Mouse (Mus musculus) lung, postnatal 0 days (tissue): ENCODE measurements around the gene Rpl13a. TPM values are rescaled to one million over a fixed set of nuclear protein-coding genes. Genes with fewer than 3 reads are reported as not detected.
"Not testable (repeated sequence)": the region's sequence is repeated elsewhere in the genome, so short reads cannot be mapped to it uniquely, and the experiment has no call there.

Experiments used
- ATAC-seq: fragments of 200-750 bp; cut with Nextera tagmentation; 2 replicates; pipeline ENCODE4 v1.8.0; 2017; ENCODE audit warnings: moderate library complexity
- DNase-seq: peaks from one replicate; pipeline ENCODE4 v3.0.0-alpha.2; 2016; ENCODE audit warnings: low spot score
- H3K27ac ChIP-seq: fragments of 300-500 bp; sonication (generic); 2 replicates; pipeline ENCODE4 v1.5.1; 2014; ENCODE audit warnings: antibody characterized with exemption, mild to moderate bottlenecking, low read length, mixed read lengths
- H3K27me3 ChIP-seq: fragments of 300-500 bp; sonication (generic); replicated peaks from 2 replicates; pipeline ENCODE4 v1.6.1; 2014; ENCODE audit warnings: low read length, mixed read lengths; ENCODE audit not compliant: insufficient read depth
- H3K36me3 ChIP-seq: fragments of 300-500 bp; sonication (generic); 2 replicates; pipeline ENCODE4 v1.6.1; 2014; ENCODE audit warnings: low read length, mixed read lengths; ENCODE audit not compliant: insufficient read depth
- H3K4me1 ChIP-seq: fragments of 300-500 bp; sonication (generic); 2 replicates; pipeline ENCODE4 v1.6.1; 2014; ENCODE audit warnings: antibody characterized with exemption, low read depth, low read length, mixed read lengths; ENCODE audit not compliant: insufficient read depth
- H3K4me2 ChIP-seq: fragments of 300-500 bp; sonication (generic); replicated peaks from 2 replicates; pipeline ENCODE4 v1.6.1; 2014; ENCODE audit warnings: low read depth, mild to moderate bottlenecking, low read length, moderate library complexity, mixed read lengths
- H3K4me3 ChIP-seq: fragments of 300-500 bp; sonication (generic); 2 replicates; pipeline ENCODE4 v1.5.1; 2014; ENCODE audit warnings: low read depth, low read length
- H3K9ac ChIP-seq: fragments of 300-500 bp; sonication (generic); replicated peaks from 2 replicates; pipeline ENCODE4 v1.6.1; 2014; ENCODE audit warnings: low read depth, mild to moderate bottlenecking
- H3K9me3 ChIP-seq: fragments of 300-500 bp; sonication (generic); 2 replicates; pipeline ENCODE4 v1.6.1; 2016; ENCODE audit warnings: low read length, mixed read lengths
- CTCF ChIP-seq: IDR thresholded peaks from 2 replicates; pipeline ENCODE4 v1.5.1; 2016; ENCODE audit warnings: antibody characterized with exemption, mild to moderate bottlenecking
- EP300 ChIP-seq: IDR thresholded peaks from 2 replicates; pipeline ENCODE4 v1.6.1; 2016; ENCODE audit warnings: antibody characterized with exemption, mild to moderate bottlenecking, control low read depth
- WGBS: fragments of 180-500 bp; shearing (Covaris S2); extraction: QIAGEN DNeasy Blood & Tissue Kit; methylation state at CpG from one replicate; pipeline ENCODE4 v1.1.7; 2014; 5-methylcytosine and 5-hydroxymethylcytosine counted together
- polyA plus RNA-seq: library from polyadenylated mRNA; unstranded; fragments of >200 nt; fragmentation: Nextera tagmentation; extraction: Ambion mirVana; gene quantifications from 2 replicates; pipeline ENCODE4 v1.2.1, GENCODE M21; 2015

The Rpl13a gene
- polyA plus RNA-seq, 1 experiment from 2014 or later, result 1,148 TPM

- no peak for TF ChIP-seq EP300
- no peak for TF ChIP-seq CTCF
- no peak overlapping the region for H3K27ac ChIP-seq
- peaks cover 9% of the 10 kb centered on the region; the same call in 1 of the 2 replicates for H3K36me3 ChIP-seq
- peaks cover 4% of the 10 kb centered on the region; the same call in 1 of the 2 replicates for H3K4me1 ChIP-seq
- DNase-seq, result no peak
- H3K27me3 ChIP-seq, result no peaks in the 10 kb centered on the region
- no peak overlapping the region for H3K4me3 ChIP-seq
- WGBS, result 73% methylated on average over 5 of the region's 5 CpGs
- no peak overlapping the region for H3K4me2 ChIP-seq
- H3K9ac ChIP-seq, result no peak overlapping the region
- no peaks in the 10 kb centered on the region for H3K9me3 ChIP-seq
- no peak for ATAC-seq
Observed at GRCm38 (mm10) chr7:45119780-45120709, 8.5 kb downstream of the Rpl13a start.

DNA sequence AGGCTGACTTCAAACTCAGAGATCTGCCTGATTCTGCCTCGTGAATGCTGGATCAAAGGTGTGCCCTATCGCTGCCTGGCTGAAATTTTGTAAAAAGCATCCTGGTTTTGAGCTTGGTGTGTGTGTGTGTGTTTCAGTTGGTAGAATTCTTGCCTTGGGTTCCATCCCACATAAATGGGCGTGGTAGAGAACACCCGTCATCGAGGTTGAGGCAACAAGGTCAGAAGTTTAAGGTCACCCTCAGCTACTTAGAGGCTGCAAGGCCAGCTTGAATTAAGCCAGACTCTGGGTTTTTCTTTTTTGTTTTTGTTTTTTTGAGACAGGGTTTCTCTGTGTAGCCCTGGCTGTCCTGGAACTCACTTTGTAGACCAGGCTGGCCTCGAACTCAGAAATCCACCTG lies 10.2 kb downstream of the Rpl13a start:
- H3K4me3 ChIP-seq, result no peak overlapping the region
- H3K4me1 ChIP-seq, result peaks cover 4% of the 10 kb centered on the region; the same call in 1 of the 2 replicates
- no peak overlapping the region for H3K9ac ChIP-seq
- H3K4me2 ChIP-seq, result no peak overlapping the region
- H3K27ac ChIP-seq, result no peak overlapping the region
- TF ChIP-seq EP300, result no peak
- TF ChIP-seq CTCF, result no peak
- peaks cover 9% of the 10 kb centered on the region; the same call in 1 of the 2 replicates for H3K36me3 ChIP-seq
- 88% methylated on average over 6 of the region's 6 CpGs for WGBS
- DNase-seq (no peak), ATAC-seq (no peak)
- no peaks in the 10 kb centered on the region for H3K9me3 ChIP-seq
- no peaks in the 10 kb centered on the region for H3K27me3 ChIP-seq

DNA sequence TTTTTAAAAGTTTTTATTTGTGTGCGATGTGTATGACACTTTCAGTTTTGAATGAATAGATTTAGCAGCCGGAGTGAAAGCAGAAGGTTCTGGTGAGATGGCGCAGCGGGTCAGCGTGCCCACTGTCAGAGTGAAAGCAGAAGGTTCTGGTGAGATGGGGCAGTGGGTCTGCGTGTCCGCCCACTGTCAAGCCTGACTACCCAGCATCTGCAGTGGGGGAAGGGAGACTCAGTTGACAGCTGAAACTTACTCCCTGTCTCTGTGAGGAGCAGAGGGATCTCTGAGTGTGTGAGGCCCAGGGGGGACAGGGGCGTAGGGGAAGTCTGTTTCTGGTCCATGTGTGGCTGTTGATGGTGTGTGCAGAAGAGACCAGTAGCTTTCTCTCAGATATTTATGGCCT lies 11.0 kb downstream of the Rpl13a start:
- 83% methylated on average over 8 of the region's 8 CpGs for WGBS
- H3K9ac ChIP-seq, result no peak overlapping the region
- TF ChIP-seq CTCF, result no peak
- TF ChIP-seq EP300, result no peak
- no peaks in the 10 kb centered on the region for H3K9me3 ChIP-seq
- no peaks in the 10 kb centered on the region for H3K4me1 ChIP-seq
- DNase-seq (no peak), ATAC-seq (no peak)
- no peak overlapping the region for H3K4me2 ChIP-seq
- H3K36me3 ChIP-seq, result peaks cover 9% of the 10 kb centered on the region; the same call in 1 of the 2 replicates
- H3K27ac ChIP-seq, result 0 out of 2 replicates have a peak overlapping the region, but pooled peaks have one; percentile 14
- H3K4me3 ChIP-seq, result no peak overlapping the region
- H3K27me3 ChIP-seq, result no peaks in the 10 kb centered on the region

GRCm38 (mm10) chr7:45113476-45113875 lies 15.1 kb downstream of the Rpl13a start:
- no peak overlapping the region for H3K9ac ChIP-seq
- H3K4me3 ChIP-seq, result no peak overlapping the region
- WGBS, result 67% methylated on average over 2 of the region's 2 CpGs
- DNase-seq (no peak), ATAC-seq (no peak)
- H3K9me3 ChIP-seq, result no peaks in the 10 kb centered on the region
- TF ChIP-seq EP300, result no peak
- no peak for TF ChIP-seq CTCF
- H3K4me1 ChIP-seq, result no peaks in the 10 kb centered on the region
- no peak overlapping the region for H3K4me2 ChIP-seq
- H3K36me3 ChIP-seq, result no peaks in the 10 kb centered on the region
- H3K27me3 ChIP-seq, result no peaks in the 10 kb centered on the region
- no peak overlapping the region for H3K27ac ChIP-seq

GRCm38 (mm10) chr7:45112529-45112928 lies 16.0 kb downstream of the Rpl13a start:
- ATAC-seq (no peak), DNase-seq (no peak)
- Histone ChIP-seq H3K4me1 (no peaks in the 10 kb centered on the region), H3K4me2 (no peak overlapping the region), H3K9me3 (no peaks in the 10 kb centered on the region), H3K36me3 (no peaks in the 10 kb centered on the region), H3K4me3 (no peak overlapping the region), H3K27ac (no peak overlapping the region), H3K9ac (no peak overlapping the region), H3K27me3 (no peaks in the 10 kb centered on the region)
- TF ChIP-seq EP300 (no peak), CTCF (no peak)
- WGBS, result 42% methylated on average over 3 of the region's 3 CpGs

GRCm38 (mm10) chr7:45111940-45112339 lies 16.6 kb downstream of the Rpl13a start:
- no peak overlapping the region for H3K4me3 ChIP-seq
- 38% methylated on average over 2 of the region's 2 CpGs for WGBS
- H3K27ac ChIP-seq, result no peak overlapping the region
- H3K27me3 ChIP-seq, result no peaks in the 10 kb centered on the region
- no peaks in the 10 kb centered on the region for H3K4me1 ChIP-seq
- ATAC-seq (no peak), DNase-seq (no peak)
- H3K9me3 ChIP-seq, result no peaks in the 10 kb centered on the region
- H3K4me2 ChIP-seq, result no peak overlapping the region
- no peaks in the 10 kb centered on the region for H3K36me3 ChIP-seq
- TF ChIP-seq CTCF (no peak), EP300 (no peak)
- H3K9ac ChIP-seq, result no peak overlapping the region

GRCm38 (mm10) chr7:45110089-45110488 lies 18.5 kb downstream of the Rpl13a start:
- not testable (repeated sequence) for H3K4me2 ChIP-seq, H3K36me3 ChIP-seq, H3K4me3 ChIP-seq, H3K4me1 ChIP-seq, H3K27me3 ChIP-seq, ATAC-seq, H3K27ac ChIP-seq, DNase-seq, H3K9ac ChIP-seq, H3K9me3 ChIP-seq
- WGBS, result 83% methylated on average over 4 of the region's 4 CpGs
